Mouse (Mus musculus) T-cell, adult 2 months (primary cell): ENCODE measurements around the gene Tas2r119.

Experiments used
- DNase-seq: peaks from one replicate; pipeline ENCODE4 v3.0.0; 2022; ENCODE audit warnings: low spot score

Tas2r119 gene

GRCm38 (mm10) chr15:32225394-32225793, 48.3 kb downstream of the Tas2r119 start:
- no peak for DNase-seq

DNA sequence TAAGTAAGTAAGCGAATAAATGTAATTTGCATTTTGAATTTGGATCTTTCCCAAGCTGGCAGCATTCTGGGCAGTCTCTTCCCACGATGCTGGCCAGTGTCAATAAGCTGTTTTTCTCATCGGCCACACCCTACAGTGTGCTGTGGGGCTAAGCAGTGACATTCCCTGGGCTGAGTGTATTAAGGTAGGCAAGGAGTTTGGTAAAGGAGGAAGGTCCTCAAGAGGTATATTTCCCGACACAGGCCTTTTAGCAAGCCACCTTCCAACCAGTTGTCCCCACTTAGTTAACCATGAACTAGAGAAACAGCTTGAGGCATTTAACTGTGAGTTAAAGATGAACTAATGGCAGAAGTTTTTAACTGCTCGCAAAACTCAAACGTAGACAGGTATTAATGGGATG, 49.3 kb downstream of the Tas2r119 start:
- DNase-seq: no peak

- DNase-seq: no peak
Observed at GRCm38 (mm10) chr15:32226888-32227395, 49.9 kb downstream of the Tas2r119 start.
